Mouse (Mus musculus) embryo, embryonic 10 days (tissue): ENCODE results near the gene Cldn13.
A peak's percentile ranks its signal among the peaks of the same experiment; 100 is the strongest.
"Not testable (repeated sequence)": the region's sequence is repeated elsewhere in the genome, so short reads cannot be mapped to it uniquely, and the experiment has no call there.

Experiments
- DNase-seq: peaks from one replicate; pipeline ENCODE4 v3.0.0-alpha.2; 2015; ENCODE audit warnings: low spot score

Gene Cldn13

GRCm38 (mm10) chr5:134933686-134934085, 18.4 kb upstream of the Cldn13 start:
- DNase-seq, result not testable (repeated sequence)

DNA sequence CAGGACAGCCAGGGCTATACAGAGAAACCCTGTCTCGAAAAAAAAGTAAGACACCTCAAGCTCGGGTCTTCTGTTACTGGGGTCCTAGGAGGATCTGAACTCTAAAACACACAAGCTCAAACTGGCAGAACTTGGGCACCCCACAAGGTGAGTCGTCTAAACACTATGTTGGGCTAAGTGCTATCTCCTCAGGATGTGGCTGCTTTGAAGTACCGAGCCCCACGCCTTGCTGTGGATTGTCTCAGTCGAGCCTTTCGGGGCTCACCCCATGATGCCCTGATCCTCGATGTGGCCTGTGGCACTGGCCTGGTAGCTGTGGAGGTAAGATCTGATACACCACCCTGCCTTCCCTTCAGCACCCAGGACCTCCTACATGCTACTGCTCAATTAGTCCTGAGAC, 18.0 kb upstream of the Cldn13 start:
- DNase-seq, result no peak

- DNase-seq, result peak; percentile 71
Measured at GRCm38 (mm10) chr5:134932903-134933276, 17.6 kb upstream of the Cldn13 start.

DNA sequence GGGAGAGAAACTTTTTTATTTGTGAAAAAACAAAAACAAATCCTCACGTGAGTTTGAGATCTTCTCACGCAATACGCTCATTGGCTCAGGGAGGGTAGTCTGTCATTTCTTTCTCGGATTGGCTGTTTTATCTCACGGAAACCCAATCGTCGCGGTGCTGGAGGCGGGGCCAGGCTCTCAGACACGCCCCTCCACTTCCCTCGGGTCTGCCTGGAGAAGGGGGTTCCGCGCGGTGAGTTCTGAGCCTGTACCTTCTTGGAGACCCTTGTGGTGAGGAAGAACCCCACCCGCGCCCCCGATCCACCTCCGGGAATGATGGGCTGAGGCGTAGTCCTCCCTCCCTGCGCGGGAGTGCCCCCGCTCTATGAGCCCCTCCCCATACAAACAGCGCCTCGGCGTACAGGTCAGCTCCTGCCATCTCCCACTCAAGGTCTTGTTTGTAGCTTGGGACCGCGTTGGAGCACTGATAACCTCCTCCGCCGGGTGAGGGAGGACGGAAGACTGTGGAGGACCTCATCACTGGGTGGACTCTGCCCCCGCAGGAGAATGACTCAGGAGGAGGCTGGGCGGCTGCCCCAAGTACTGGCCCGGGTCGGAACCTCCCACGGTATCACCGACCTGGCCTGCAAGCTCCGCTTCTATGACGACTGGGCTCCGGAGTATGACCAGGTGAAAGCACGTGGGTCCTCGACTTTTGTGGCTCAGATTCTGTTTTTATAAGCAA, 17.0 kb upstream of the Cldn13 start, which contains the start of gene Mettl27:
Gene Mettl27 (plus strand): TSS at position 190 of the 724 bp plus-strand sequence.
- peak; percentile 95 for DNase-seq

DNA sequence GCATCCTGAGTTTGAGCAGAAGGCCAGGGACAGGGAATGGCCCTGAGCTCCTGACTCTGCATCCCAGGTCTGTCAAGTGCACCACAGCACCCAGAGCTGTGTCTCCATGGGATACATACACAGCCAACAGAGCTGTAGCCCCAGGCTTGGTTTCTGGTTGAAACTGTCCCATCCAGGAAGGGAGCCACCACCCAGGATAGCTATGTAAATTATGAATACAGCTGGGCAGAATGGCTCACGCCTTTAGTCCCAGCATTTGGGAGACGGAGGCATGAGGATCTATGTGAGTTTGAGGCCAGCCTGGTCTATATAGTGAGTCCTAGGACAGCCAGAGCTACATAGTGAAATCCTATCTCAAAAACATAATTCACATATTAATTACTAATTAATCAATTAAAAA, 14.7 kb upstream of the Cldn13 start:
- DNase-seq, result no peak

DNA sequence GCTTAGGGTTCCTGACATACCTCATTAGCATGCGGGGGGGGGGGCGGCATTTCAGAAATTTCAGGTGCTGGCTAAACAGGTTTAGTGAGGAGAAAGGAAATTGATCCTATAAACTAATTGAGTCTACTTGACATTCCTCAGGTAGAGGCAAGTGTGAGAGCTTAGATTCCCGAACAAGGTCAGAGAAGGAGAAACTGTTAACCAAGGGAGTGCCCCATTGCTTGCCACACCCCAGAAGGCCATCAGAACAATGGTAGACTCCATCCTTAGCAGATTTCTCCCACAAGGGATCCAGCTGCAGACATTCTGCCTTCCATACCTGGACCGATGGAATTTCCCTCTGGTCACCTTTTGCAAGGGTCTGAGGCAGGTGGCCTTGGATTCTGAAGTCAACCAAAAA, 11.4 kb upstream of the Cldn13 start:
- DNase-seq, result no peak

GRCm38 (mm10) chr5:134923141-134923540, 7.8 kb upstream of the Cldn13 start:
- DNase-seq, result no peak

- DNase-seq, result no peak
Measured at GRCm38 (mm10) chr5:134921106-134921505, 5.8 kb upstream of the Cldn13 start.

DNA sequence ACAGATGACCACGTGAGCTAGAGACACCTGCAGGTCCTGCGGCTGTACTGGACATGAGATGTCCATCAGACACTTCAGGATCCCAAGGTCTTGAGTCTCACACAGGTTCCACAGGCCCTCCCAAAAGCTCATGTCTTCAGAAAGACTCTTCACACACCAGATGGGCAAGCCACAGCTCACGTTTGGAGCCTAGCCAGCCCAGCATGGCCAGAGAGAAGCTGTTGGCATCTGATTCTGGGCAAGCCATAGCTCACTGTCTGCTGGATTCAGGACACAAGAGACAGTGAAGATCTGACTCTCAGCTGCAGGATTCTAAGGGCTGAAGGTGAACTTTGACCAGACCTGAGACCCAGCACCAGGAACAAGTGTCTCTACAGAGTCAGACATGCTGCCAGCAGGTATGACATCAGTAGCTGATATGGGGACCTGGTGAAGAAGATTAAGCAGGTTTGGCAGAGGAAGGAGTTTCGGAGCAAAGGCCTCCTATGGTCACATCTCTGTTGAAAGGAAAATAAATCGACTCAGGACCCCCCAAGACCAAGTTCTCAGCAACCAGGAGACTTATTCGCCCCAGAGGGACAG, 4.9 kb upstream of the Cldn13 start:
- no peak for DNase-seq

GRCm38 (mm10) chr5:134919097-134919496, 3.8 kb upstream of the Cldn13 start:
- DNase-seq, result no peak

DNA sequence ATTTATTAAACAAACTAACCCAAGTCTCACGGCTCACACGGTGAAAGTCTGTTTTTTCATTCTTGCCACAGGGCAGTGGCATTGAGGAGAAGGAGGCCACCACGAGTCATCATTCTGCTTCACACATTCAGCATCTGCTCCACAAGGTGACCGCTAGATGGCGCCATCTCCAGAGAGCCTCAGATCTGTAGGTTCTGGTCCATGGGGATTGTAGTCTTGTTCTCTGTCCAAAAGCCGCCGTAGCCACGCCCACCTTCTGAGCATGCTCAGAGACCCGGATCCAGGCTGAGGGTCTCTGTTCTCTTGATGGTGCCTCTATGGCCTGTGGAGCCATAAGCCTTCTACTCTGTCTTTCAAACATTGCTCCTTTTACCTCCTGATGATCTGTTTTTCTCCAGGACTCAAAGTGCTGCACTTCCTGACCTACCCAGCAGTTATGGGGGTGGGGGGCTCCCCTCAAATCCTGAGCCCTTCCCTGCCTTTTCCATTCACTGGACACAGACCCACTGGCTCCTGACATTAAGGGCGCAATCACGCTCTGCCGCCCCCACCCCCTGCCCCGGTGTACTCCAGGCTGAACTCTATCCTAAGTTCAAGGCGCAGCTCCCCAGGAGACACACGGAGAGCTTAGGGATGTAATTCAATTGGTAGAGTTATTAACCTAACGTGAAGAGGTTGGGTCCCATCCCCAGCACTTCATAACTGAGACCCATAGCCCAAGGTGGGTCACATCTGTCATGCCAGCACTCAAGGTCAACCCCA, 2.9 kb upstream of the Cldn13 start:
- peak; percentile 79 for DNase-seq

- no peak for DNase-seq
Measured at GRCm38 (mm10) chr5:134914510-134914909, 816 bp downstream of the Cldn13 start.

GRCm38 (mm10) chr5:134913753-134914152, 1.6 kb downstream of the Cldn13 start:
- DNase-seq, result no peak

DNA sequence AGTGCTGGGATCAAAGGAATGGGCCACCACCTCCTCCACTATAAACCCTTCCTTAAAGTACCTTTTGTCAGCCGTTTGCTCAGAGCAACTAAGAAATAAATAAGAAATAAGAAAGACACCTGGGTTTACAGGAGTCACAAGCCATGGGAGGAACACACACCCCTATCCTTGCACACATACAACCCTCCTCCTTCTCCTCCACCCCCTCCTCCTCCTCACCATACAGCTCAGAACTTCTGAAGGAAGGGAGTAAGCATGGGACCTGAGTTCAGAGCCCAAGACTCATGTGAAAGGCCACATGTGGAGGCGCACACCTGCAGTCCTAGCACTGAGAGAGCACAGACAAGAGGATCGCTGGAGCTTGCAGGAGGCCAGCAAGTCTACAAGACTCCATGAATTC, 2.0 kb downstream of the Cldn13 start:
- DNase-seq, result no peak

- no peak for DNase-seq
Measured at GRCm38 (mm10) chr5:134911901-134912300, 3.4 kb downstream of the Cldn13 start.

DNA sequence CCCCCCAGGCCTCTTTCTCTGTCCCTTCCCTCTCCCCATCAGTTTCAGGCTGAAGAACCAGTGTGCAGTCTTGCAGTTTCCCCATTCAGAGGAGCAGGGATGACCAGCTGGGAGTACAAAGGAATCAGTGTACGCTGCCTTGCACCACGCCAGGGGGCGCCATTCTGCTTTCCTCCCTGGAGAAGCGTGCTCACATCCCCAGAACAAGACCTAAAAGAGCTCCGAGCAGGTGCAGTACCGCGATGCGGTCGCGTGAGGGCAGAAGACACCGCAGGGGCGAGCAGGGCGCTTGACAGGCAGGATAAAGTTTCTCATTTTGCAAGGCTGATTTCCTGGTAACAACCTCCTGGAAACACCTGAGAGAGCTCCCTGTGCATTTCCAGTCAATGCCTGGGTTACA, 8.2 kb downstream of the Cldn13 start:
- DNase-seq, result peak; percentile 95

GRCm38 (mm10) chr5:134906633-134907032, 8.7 kb downstream of the Cldn13 start, which contains the start of gene Tmem270:
TSS of gene Tmem270 (minus strand) at chr5:134906733.
- no peak for DNase-seq

DNA sequence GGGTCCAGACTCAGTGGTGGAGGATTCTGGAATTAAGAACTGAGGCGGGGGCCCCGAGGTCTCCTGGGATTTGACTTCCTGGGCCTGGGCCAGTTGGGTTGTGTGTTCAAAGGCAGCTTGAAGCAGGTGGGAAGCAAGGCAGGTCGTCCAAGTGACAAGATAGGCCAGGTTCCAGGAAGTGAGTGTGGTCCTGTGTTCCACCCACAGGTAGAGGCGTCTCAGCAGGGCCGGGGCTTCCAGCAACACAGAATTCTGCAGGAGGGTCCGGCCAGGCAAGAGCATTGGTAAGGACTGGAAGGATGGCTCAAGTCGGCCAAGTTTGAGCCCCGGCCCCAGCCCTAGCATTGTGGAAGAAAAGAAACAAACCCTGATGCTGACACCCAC, 13.7 kb downstream of the Cldn13 start:
- DNase-seq, result no peak

- peak; percentile 56 for DNase-seq
Measured at GRCm38 (mm10) chr5:134901012-134901643, 14.2 kb downstream of the Cldn13 start.

DNA sequence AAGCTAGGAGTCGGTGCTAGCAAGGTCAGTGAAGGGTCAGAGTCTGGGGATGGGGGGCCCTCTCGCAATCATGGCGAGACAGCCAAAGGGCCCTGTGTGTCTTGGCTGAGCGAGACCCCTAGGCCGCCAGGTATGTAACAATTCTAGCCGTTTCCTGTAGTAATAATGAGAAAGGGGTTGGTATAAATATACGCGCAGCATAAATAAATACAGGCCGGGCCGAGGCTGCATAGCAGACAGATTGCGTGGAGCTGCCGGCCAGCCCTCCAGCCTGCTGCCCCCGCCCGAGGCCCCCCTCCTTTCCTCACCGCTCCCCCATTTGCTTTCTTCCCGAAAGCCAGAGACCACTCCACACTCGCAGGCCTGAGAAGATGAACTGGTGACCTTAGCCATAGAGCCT, 17.7 kb downstream of the Cldn13 start:
- no peak for DNase-seq

- no peak for DNase-seq
Measured at GRCm38 (mm10) chr5:134896965-134897364, 18.4 kb downstream of the Cldn13 start.

DNA sequence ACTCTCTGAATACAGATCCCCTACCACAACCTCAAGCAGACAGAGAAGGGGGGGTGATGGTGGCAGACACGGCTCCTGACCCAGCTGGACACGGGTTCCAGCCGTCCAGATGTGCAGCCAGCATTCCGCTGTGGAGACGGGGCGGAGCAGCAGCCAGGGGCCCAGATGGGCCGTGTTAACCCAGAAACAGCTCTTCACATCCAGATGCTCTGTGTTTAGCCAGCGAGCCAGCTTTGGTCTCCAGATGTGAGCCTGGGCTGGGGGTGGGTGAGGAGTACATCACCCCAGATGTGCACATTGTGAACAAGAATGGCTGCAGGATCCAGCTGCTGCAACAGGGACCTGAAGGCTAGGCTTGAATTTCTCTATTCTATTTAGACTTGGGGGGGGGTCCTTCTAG, 20.0 kb downstream of the Cldn13 start:
- DNase-seq, result peak; percentile 49

- DNase-seq, result no peak
Measured at GRCm38 (mm10) chr5:134892717-134893116, 22.6 kb downstream of the Cldn13 start.
